Mouse (Mus musculus) limb, embryonic 10.5 days (tissue): ENCODE measurements around the gene Kctd7. TPM values are rescaled to one million over a fixed set of nuclear protein-coding genes. Genes with fewer than 3 reads are reported as not detected.

Experiments used
- DNase-seq: peaks from one replicate; pipeline ENCODE4 v3.0.0-alpha.2; 2017; ENCODE audit warnings: low spot score
- H3K27ac ChIP-seq: fragments of 300-500 bp; sonication (generic); 2 replicates; pipeline ENCODE4 v1.5.1; 2016; ENCODE audit warnings: mild to moderate bottlenecking
- H3K27me3 ChIP-seq: fragments of 300-500 bp; sonication (generic); 2 replicates; pipeline ENCODE4 v1.6.1; 2016; ENCODE audit warnings: low read depth, mild to moderate bottlenecking; ENCODE audit not compliant: poor library complexity, severe bottlenecking
- H3K36me3 ChIP-seq: fragments of 300-500 bp; sonication (generic); 2 replicates; pipeline ENCODE4 v1.6.1; 2016; ENCODE audit warnings: mild to moderate bottlenecking, moderate library complexity
- H3K4me1 ChIP-seq: fragments of 300-500 bp; sonication (generic); 2 replicates; pipeline ENCODE4 v1.6.1; 2016
- H3K4me3 ChIP-seq: fragments of 300-500 bp; sonication (generic); 2 replicates; pipeline ENCODE4 v1.5.1; 2016; ENCODE audit warnings: mild to moderate bottlenecking, moderate library complexity
- H3K9me3 ChIP-seq: fragments of 300-500 bp; sonication (generic); replicated peaks from 2 replicates; pipeline ENCODE4 v1.6.1; 2016; ENCODE audit warnings: mild to moderate bottlenecking
- WGBS: fragments of 180-500 bp; shearing (Covaris S2); methylation state at CpG from one replicate; pipeline ENCODE4 v1.1.7; 2016; 5-methylcytosine and 5-hydroxymethylcytosine counted together
- polyA plus RNA-seq: library from polyadenylated mRNA; unstranded; fragments of >200 nt; fragmentation: Nextera tagmentation; extraction: Ambion mirVana; gene quantifications from 2 replicates; pipeline ENCODE4 v1.2.1, GENCODE M21; 2016

Gene Kctd7
- polyA plus RNA-seq, result 3.4 and 4.7 TPM in 2 replicates

DNA sequence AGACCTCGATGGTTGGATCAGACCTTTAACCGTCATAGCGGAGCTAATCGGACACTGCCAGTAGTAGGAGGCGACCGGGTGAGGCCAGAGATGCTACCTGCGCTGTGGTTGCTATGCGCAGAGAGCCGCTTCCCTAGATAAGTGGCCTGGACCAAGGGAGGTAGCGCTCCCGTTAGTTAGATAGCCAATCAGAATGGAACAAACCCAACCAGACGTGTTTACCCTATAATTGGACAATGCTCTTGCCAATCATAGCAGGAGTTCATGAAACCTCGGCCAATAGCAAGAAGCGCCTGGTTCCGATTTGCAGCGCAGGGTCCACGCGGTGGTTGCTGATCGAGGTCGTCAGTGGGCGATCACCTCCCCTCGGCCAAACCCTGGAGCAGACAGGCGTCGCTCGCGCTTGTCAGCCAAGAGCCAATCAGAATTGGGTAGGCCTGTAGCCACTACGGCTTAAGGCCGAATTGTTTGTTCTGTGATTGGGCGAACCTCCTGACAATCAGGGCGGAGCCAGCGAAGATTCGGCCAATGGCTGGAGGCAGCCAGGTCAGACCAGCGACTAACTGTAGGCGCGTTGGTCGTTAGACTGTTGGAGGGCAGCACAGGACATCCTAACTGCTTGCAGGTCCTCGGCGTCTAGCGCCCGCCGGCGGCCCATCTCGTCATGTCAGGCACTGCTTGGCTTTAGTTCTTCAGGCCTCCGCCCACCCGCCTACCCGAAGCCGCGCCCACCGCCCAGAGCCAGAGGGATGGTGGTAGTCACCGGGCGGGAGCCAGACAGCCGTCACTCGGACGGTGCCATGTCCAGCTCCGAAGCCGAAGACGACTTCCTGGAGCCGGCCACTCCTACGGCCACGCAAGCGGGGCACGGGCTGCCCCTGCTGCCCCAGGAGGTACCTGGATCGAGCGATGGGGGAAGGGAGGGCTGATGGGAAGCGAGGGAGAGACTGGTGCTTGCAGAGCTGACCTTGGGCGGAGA lies at the start of gene Kctd7:
TSS of gene Kctd7 (plus strand) at position 528 of the 979 bp plus-strand sequence.
- Histone ChIP-seq H3K9me3 (no peaks in the 10 kb centered on the region), H3K36me3 (peaks cover 6% of the 10 kb centered on the region; the same call in 1 of the 2 replicates), H3K4me1 (peaks cover 23% of the 10 kb centered on the region), H3K27me3 (no peaks in the 10 kb centered on the region), H3K27ac (peak within 1 kb of the TSS; percentile 87), H3K4me3 (peak within 1 kb of the TSS; percentile 70)
- 1% methylated on average over 66 of the region's 66 CpGs for WGBS
- DNase-seq, result peak; percentile 90

DNA sequence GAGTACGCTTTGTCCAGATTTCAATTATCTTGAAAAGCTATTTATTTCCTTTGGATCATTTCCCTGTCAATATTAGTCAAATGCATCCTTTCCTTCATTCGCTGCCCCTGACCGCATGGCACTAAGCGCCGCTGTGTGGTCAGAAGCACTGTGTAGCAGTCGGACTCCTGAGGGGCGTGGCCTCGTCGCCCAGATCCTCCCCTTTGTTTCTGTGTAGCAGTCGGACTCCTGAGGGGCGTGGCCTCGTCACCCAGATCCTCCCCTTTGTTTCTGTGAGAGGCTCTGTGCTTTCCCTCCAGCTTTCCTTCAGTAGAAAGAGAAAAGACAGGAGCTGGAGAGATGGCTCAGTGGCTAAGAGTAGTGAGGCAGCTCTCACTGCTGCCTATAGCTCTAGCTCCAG lies 47.9 kb upstream of the Kctd7 start:
- H3K4me3 ChIP-seq, result no peak overlapping the region
- H3K27me3 ChIP-seq, result no peaks in the 10 kb centered on the region
- WGBS, result 66% methylated on average over 12 of the region's 12 CpGs
- H3K36me3 ChIP-seq, result peaks cover 22% of the 10 kb centered on the region
- no peaks in the 10 kb centered on the region for H3K9me3 ChIP-seq
- H3K4me1 ChIP-seq, result no peaks in the 10 kb centered on the region
- H3K27ac ChIP-seq, result no peak overlapping the region
- no peak for DNase-seq

DNA sequence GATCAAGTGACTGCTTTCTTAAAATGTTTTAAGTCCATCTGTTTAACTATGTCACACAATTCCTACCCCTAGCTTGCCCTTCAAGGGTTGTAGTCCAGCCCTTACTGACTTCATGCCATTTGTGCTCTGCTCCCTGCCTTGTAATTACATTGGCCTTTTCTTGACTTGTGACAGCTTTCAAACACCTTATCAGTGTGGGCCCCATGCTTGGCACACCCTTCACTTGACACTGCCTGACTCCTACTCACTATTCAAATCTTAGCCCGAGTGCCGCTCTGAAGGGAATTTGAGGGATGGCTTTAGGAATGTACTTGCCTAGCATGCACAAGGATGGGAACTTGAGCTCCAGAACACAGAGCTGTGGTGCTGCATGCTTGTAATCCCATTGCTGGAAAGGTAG lies 46.8 kb upstream of the Kctd7 start:
- Histone ChIP-seq H3K27me3 (no peaks in the 10 kb centered on the region), H3K27ac (no peak overlapping the region), H3K36me3 (peaks cover 29% of the 10 kb centered on the region), H3K4me3 (no peak overlapping the region), H3K4me1 (no peaks in the 10 kb centered on the region), H3K9me3 (no peaks in the 10 kb centered on the region)
- no peak for DNase-seq
- 87% methylated on average over 2 of the region's 2 CpGs for WGBS

DNA sequence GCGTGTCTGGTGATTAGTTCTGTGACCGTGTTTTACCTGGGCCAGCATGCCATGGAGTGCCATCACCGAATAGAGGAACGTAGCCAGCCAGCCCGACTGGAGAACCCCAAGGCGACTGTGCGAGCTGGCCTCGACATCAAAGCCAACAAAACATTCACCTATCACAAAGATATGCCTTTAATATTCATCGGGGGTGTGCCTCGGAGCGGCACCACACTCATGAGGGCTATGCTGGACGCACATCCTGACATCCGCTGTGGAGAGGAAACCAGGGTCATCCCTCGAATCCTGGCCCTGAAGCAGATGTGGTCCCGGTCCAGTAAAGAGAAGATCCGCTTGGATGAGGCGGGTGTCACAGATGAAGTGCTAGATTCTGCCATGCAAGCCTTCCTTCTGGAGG lies 42.9 kb upstream of the Kctd7 start:
- 95% methylated on average over 17 of the region's 17 CpGs for WGBS
- Histone ChIP-seq H3K4me3 (no peak overlapping the region), H3K9me3 (no peaks in the 10 kb centered on the region), H3K4me1 (no peaks in the 10 kb centered on the region), H3K27ac (no peak overlapping the region), H3K36me3 (peaks cover 50% of the 10 kb centered on the region), H3K27me3 (no peaks in the 10 kb centered on the region)
- DNase-seq, result no peak

DNA sequence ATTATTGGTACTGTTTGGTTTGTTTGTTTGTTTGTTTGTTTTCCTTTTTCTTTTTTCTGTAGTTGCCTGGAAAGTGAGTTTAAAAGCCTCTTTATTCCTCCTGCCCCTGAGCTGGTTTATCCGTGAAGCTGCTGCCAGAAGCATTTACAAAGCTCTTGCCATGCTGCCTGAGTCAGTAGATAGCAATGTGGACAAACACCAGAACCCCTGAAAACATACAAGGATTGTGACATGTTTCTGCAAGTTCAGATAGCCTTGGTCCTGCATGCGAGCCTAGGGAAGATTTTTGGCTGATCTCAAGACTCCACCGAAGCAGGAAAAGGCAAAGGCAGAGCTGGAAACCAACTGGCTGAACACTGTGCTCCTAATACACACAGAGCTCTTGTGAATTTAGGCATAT lies 35.3 kb upstream of the Kctd7 start:
- Histone ChIP-seq H3K27ac (no peak overlapping the region), H3K9me3 (no peaks in the 10 kb centered on the region), H3K4me1 (no peaks in the 10 kb centered on the region), H3K36me3 (peaks cover 56% of the 10 kb centered on the region), H3K27me3 (no peaks in the 10 kb centered on the region), H3K4me3 (no peak overlapping the region)
- no peak for DNase-seq
- WGBS, result 85% methylated on average over 3 of the region's 3 CpGs

DNA sequence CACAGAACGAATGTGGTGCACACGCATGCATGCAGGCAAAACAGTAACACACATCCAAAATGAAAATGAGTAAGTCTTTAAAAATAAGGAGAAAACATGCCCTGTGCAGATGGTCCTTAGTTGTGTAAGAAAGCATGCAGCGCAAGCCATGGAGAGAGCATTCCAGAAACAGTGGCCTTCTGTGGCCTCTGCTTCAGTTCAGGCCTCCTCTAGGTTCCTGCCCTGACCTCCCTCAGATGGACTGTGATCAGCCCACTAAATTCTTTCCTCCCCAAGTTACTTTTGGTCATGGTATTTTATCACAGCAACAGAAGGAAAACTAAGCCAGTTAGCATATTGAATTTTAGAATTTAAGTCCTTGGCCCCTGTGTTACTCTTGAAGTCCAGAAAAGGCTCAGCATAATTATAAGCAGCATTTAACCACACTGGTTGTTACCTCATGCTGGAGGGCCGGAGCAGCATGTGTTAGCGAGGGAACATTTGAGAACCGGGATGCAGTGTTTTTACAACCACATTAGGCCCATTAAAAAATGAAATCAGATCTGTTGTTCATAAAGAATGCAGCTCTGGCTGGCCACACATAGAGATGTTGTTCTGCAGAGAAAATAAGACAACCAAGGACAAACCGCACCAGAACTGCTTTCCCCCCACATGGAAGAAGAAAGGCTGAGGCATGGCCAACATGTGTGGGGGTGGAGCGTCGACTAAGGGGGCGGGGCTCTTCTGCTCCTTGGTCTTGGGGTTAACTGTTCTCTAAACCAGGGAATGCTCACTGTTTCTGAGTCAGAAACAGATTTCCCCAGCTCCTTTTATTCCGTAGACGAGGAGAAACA lies 33.8 kb upstream of the Kctd7 start:
- H3K27ac ChIP-seq, result no peak overlapping the region
- H3K9me3 ChIP-seq, result no peaks in the 10 kb centered on the region
- 86% methylated on average over 12 of the region's 12 CpGs for WGBS
- H3K4me3 ChIP-seq, result no peak overlapping the region
- H3K36me3 ChIP-seq, result peaks cover 56% of the 10 kb centered on the region
- H3K4me1 ChIP-seq, result no peaks in the 10 kb centered on the region
- no peaks in the 10 kb centered on the region for H3K27me3 ChIP-seq
- no peak for DNase-seq

DNA sequence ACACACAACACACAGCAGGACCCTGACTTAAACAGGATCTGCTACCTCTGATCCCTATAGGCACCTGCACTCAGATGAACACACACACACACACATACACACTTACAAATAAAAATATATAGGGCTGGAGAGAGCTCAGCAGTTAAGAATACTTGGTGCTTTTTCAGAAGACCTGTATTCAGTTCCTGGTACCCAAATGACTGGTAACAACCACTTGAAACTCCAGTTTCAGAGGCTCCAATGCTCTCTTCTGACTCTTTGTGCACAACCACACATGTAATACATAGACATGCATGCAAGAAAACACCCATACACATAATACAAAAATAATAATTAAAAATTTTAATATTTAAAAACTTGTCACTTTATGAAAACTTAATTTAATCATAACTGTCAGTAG lies 32.0 kb upstream of the Kctd7 start:
- no peak for DNase-seq
- Histone ChIP-seq H3K36me3 (peaks cover 62% of the 10 kb centered on the region), H3K4me1 (no peaks in the 10 kb centered on the region), H3K27ac (no peak overlapping the region), H3K9me3 (no peaks in the 10 kb centered on the region), H3K4me3 (no peak overlapping the region), H3K27me3 (no peaks in the 10 kb centered on the region)

DNA sequence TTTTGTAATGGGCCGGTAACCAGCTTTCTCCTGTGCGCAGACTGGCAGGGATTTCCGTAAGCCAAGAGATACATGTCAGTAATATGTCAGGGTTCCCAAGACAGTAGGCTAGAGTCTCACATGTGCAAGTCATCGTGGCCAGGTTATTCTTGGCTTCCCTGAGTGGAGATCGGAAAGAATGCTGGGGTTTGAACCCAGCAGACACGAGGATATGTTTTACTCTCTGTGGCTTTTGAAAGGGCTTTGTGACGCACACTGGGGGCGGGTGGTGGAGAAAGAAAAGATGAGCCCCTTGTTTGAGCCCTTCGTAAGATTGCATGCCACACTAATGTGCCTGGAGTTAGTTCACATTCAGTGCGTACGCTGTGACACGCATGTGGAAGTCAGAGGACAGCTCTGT lies 28.5 kb upstream of the Kctd7 start:
- Histone ChIP-seq H3K9me3 (no peaks in the 10 kb centered on the region), H3K4me1 (no peaks in the 10 kb centered on the region), H3K36me3 (peaks cover 41% of the 10 kb centered on the region), H3K27me3 (no peaks in the 10 kb centered on the region), H3K4me3 (no peak overlapping the region), H3K27ac (no peak overlapping the region)
- no peak for DNase-seq
- WGBS, result 95% methylated on average over 12 of the region's 12 CpGs

DNA sequence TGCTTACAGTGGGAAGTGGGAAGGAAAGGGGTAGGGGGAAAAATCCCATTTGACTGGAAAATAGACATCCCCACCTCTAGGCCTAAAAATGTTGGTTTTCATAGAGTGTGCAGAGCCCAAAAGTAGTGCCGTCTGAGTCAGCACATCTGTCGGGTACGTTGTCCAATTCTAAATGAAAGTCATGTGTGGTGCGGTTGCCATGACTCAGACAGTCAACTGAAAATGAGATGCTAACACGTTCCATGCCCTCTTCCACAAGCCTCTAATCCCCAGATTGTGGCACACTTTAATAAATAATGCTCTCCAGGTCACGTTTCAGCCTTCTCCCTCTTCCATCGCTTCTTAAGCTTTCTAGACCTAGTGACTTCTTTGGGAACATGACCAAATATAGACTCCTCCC lies 27.8 kb upstream of the Kctd7 start:
- Histone ChIP-seq H3K27me3 (no peaks in the 10 kb centered on the region), H3K27ac (no peak overlapping the region), H3K4me1 (no peaks in the 10 kb centered on the region), H3K4me3 (no peak overlapping the region), H3K36me3 (peaks cover 48% of the 10 kb centered on the region), H3K9me3 (no peaks in the 10 kb centered on the region)
- no peak for DNase-seq
- WGBS, result 87% methylated on average over 7 of the region's 7 CpGs

DNA sequence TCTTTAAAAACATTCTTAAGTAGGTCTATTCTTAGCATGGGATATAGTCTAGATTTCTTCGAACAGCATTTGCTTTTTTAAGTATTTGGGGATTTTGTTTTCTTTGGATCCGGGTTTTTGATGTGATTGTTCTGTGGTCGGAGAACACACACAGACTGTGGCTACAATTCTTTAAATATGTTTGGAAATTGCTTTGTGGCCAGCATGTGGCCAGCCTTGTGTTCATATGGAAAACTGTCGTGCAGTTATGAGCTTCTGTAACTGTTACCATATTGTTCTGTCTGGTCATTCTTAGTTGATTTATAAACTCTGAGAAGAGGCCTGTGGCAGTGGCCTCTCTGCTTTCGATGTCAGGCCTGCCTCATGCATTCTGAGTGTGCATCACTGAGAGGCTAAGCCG lies 26.7 kb upstream of the Kctd7 start:
- WGBS, result 87% methylated on average over 6 of the region's 6 CpGs
- H3K4me3 ChIP-seq, result no peak overlapping the region
- H3K9me3 ChIP-seq, result no peaks in the 10 kb centered on the region
- no peaks in the 10 kb centered on the region for H3K4me1 ChIP-seq
- no peak for DNase-seq
- peaks cover 48% of the 10 kb centered on the region for H3K36me3 ChIP-seq
- no peak overlapping the region for H3K27ac ChIP-seq
- H3K27me3 ChIP-seq, result no peaks in the 10 kb centered on the region

DNA sequence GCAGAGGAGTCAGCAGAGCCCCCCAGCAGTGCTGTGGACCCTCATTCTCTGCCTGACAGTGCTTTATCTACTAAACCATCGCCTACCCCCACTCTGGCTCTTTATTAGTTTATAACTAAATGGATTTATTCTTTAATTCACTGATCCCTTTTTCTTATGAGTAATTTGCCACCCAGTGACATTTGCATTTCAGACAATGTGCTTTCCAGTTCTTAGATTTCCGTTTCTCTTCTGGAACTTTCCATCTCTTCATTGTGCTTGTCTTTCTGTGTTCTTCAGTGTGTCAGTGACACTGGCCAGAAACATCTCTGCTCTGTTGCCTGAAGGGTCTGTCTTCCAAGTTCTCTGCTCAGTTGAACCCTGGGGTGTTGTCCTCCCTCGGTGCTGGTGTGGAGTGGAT lies 25.4 kb upstream of the Kctd7 start:
- WGBS, result 82% methylated on average over 3 of the region's 3 CpGs
- peaks cover 40% of the 10 kb centered on the region for H3K36me3 ChIP-seq
- H3K9me3 ChIP-seq, result no peaks in the 10 kb centered on the region
- no peak overlapping the region for H3K4me3 ChIP-seq
- H3K4me1 ChIP-seq, result no peaks in the 10 kb centered on the region
- DNase-seq, result no peak
- H3K27me3 ChIP-seq, result no peaks in the 10 kb centered on the region
- H3K27ac ChIP-seq, result no peak overlapping the region

DNA sequence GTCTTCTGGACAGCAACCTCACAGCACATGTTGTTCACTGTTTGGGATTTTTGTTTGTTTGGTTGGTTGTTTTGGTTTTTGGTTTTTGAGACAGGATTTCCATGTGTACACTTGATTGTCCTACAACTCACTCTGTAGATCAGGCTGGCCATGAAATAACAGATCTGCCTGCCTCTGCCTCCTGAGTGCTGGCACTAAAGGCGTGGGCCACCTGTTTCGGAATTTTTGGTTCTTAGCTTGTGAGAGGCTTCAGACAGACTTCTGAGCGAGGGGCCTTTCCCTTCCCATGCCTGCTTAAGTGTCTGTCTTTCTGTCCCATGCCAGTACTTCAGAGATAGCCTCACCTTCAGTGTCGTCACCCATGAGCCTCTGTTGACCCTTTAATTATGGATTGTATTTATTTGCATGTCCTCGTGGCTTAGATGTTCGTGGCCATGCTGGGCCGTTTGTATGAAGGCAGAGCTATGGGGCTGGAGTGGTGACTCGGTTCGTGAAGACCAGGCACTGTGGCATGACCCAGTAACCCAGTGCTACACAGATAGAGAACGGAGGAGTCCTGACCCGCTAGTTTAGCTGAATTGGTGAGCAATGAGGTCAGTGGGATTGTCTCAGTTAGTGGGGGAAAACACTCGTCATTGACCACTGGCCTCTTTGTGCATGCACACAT lies 24.5 kb upstream of the Kctd7 start:
- no peak overlapping the region for H3K27ac ChIP-seq
- H3K4me3 ChIP-seq, result no peak overlapping the region
- H3K4me1 ChIP-seq, result no peaks in the 10 kb centered on the region
- DNase-seq, result no peak
- 91% methylated on average over 12 of the region's 12 CpGs for WGBS
- no peaks in the 10 kb centered on the region for H3K27me3 ChIP-seq
- H3K9me3 ChIP-seq, result no peaks in the 10 kb centered on the region
- H3K36me3 ChIP-seq, result peaks cover 39% of the 10 kb centered on the region

DNA sequence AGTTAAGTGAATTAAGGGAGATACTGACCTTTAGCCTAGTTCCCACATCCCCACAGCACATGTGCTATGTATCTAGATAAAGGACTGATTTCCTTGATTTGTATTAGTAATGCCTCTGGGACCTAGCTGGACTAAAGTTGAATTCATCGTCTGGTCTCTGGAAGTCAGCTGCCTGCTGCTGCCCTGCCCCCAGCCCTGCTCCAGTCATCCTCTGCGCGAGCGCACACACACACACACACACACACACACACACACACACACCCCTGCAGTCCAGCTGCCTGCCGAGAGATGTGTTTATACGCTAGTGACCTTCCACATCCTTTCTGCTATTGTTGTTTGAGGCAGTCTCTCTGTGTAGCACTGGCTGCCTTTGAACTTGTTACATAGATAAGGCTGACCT lies 23.8 kb upstream of the Kctd7 start:
- H3K27ac ChIP-seq, result no peak overlapping the region
- no peak for DNase-seq
- 78% methylated on average over 6 of the region's 6 CpGs for WGBS

More for the DNA sequence above, 23.8 kb upstream of the Kctd7 start:
- Histone ChIP-seq H3K4me1 (no peaks in the 10 kb centered on the region), H3K4me3 (no peak overlapping the region), H3K9me3 (no peaks in the 10 kb centered on the region), H3K36me3 (peaks cover 34% of the 10 kb centered on the region), H3K27me3 (no peaks in the 10 kb centered on the region)
